Mouse (Mus musculus): Measurements from ENCODE around the gene Spata13.

The Spata13 gene

GRCm38 (mm10) chr14:60712289-60712830 lies 78.6 kb downstream of the Spata13 start:
- no peak for DNase-seq (ENCODE audit: low spot score in 2 of 2)

- no peak for DNase-seq (ENCODE audit: low spot score in 2 of 2)
Observed at GRCm38 (mm10) chr14:60715686-60716085, 81.9 kb downstream of the Spata13 start.

- DNase-seq (ENCODE audit: low spot score in 2 of 2): no peak
Observed at GRCm38 (mm10) chr14:60721304-60721703, 87.5 kb downstream of the Spata13 start.

- DNase-seq (ENCODE audit: low spot score in 2 of 2): no peak
Observed at GRCm38 (mm10) chr14:60721938-60722337, 88.1 kb downstream of the Spata13 start.

- DNase-seq (ENCODE audit: low spot score in 2 of 2): no peak
Observed at GRCm38 (mm10) chr14:60726091-60726490, 92.3 kb downstream of the Spata13 start.

GRCm38 (mm10) chr14:60727130-60727529 lies 93.3 kb downstream of the Spata13 start:
- no peak for DNase-seq (ENCODE audit: low spot score in 2 of 2)

- DNase-seq (ENCODE audit: low spot score in 2 of 2): no peak
Observed at GRCm38 (mm10) chr14:60732081-60732480, 98.3 kb downstream of the Spata13 start.

- peak in 1 of 2 experiments; percentile 35 for DNase-seq (ENCODE audit: low spot score in 2 of 2)
Observed at GRCm38 (mm10) chr14:60732787-60733186, 99.0 kb downstream of the Spata13 start.

- no peak for DNase-seq (ENCODE audit: low spot score in 2 of 2)
Observed at GRCm38 (mm10) chr14:60733706-60734105, 99.9 kb downstream of the Spata13 start.

GRCm38 (mm10) chr14:60735206-60735605 lies 101.4 kb downstream of the Spata13 start:
- peak in 1 of 2 experiments; percentile 69 for DNase-seq (ENCODE audit: low spot score in 2 of 2)

GRCm38 (mm10) chr14:60735848-60736547 lies 102.2 kb downstream of the Spata13 start:
- no peak for DNase-seq (ENCODE audit: low spot score in 2 of 2)

GRCm38 (mm10) chr14:60736591-60737192 lies 102.9 kb downstream of the Spata13 start:
- no peak for DNase-seq (ENCODE audit: low spot score in 2 of 2)

- no peak for DNase-seq (ENCODE audit: low spot score in 2 of 2)
Observed at GRCm38 (mm10) chr14:60737202-60737611, 103.4 kb downstream of the Spata13 start.

- DNase-seq (ENCODE audit: low spot score in 2 of 2): no peak
Observed at GRCm38 (mm10) chr14:60738434-60738938, 104.7 kb downstream of the Spata13 start.

GRCm38 (mm10) chr14:60739155-60739554 lies 105.4 kb downstream of the Spata13 start:
- DNase-seq (ENCODE audit: low spot score in 2 of 2): no peak

- DNase-seq (ENCODE audit: low spot score in 2 of 2): no peak
Observed at GRCm38 (mm10) chr14:60739616-60740015, 105.8 kb downstream of the Spata13 start.

GRCm38 (mm10) chr14:60740507-60740906 lies 106.7 kb downstream of the Spata13 start:
- no peak for DNase-seq (ENCODE audit: low spot score in 2 of 2)

GRCm38 (mm10) chr14:60741033-60741432 lies 107.2 kb downstream of the Spata13 start:
- DNase-seq (ENCODE audit: low spot score in 2 of 2): no peak

GRCm38 (mm10) chr14:60741490-60741981 lies 107.7 kb downstream of the Spata13 start:
- peak in 1 of 2 experiments; percentile 84 for DNase-seq (ENCODE audit: low spot score in 2 of 2)

GRCm38 (mm10) chr14:60743681-60744080 lies 109.9 kb downstream of the Spata13 start:
- no peak for DNase-seq (ENCODE audit: low spot score in 2 of 2)

GRCm38 (mm10) chr14:60745201-60745600 lies 111.4 kb downstream of the Spata13 start:
- DNase-seq (ENCODE audit: low spot score in 2 of 2): no peak

- DNase-seq (ENCODE audit: low spot score in 2 of 2): no peak
Observed at GRCm38 (mm10) chr14:60746141-60746540, 112.3 kb downstream of the Spata13 start.

Measured in cerebellum, postnatal 4 days (tissue).